Mouse (Mus musculus) embryonic facial prominence, embryonic 10.5 days (tissue): ENCODE results near the gene Ncoa3. TPM values are rescaled to one million over a fixed set of nuclear protein-coding genes. Genes with fewer than 3 reads are reported as not detected.
"Not testable (repeated sequence)": the region's sequence is repeated elsewhere in the genome, so short reads cannot be mapped to it uniquely, and the experiment has no call there.

Source experiments
- DNase-seq: peaks from one replicate; pipeline ENCODE4 v3.0.0-alpha.2; 2017; ENCODE audit warnings: low spot score
- H3K27ac ChIP-seq: fragments of 300-500 bp; sonication (generic); replicated peaks from 2 replicates; pipeline ENCODE4 v1.5.1; 2016; ENCODE audit warnings: mild to moderate bottlenecking
- H3K27me3 ChIP-seq: fragments of 300-500 bp; sonication (generic); replicated peaks from 2 replicates; pipeline ENCODE4 v1.6.1; 2016; ENCODE audit warnings: low read depth, mild to moderate bottlenecking; ENCODE audit not compliant: poor library complexity, severe bottlenecking
- H3K36me3 ChIP-seq: fragments of 300-500 bp; sonication (generic); replicated peaks from 2 replicates; pipeline ENCODE4 v1.6.1; 2016; ENCODE audit warnings: mild to moderate bottlenecking, moderate library complexity
- H3K4me1 ChIP-seq: fragments of 300-500 bp; sonication (generic); 2 replicates; pipeline ENCODE4 v1.6.1; 2016
- H3K4me3 ChIP-seq: fragments of 300-500 bp; sonication (generic); 2 replicates; pipeline ENCODE4 v1.5.1; 2016; ENCODE audit warnings: mild to moderate bottlenecking, moderate library complexity
- H3K9me3 ChIP-seq: fragments of 300-500 bp; sonication (generic); 2 replicates; pipeline ENCODE4 v1.6.1; 2016; ENCODE audit warnings: mild to moderate bottlenecking
- WGBS: fragments of 180-500 bp; shearing (Covaris S2); methylation state at CpG from one replicate; pipeline ENCODE4 v1.1.7; 2016; 5-methylcytosine and 5-hydroxymethylcytosine counted together
- polyA plus RNA-seq: library from polyadenylated mRNA; unstranded; fragments of >200 nt; fragmentation: Nextera tagmentation; extraction: Ambion mirVana; gene quantifications from 2 replicates; pipeline ENCODE4 v1.2.1, GENCODE M21; 2016

The Ncoa3 gene
- 16.0 TPM in 2 replicates for polyA plus RNA-seq

DNA sequence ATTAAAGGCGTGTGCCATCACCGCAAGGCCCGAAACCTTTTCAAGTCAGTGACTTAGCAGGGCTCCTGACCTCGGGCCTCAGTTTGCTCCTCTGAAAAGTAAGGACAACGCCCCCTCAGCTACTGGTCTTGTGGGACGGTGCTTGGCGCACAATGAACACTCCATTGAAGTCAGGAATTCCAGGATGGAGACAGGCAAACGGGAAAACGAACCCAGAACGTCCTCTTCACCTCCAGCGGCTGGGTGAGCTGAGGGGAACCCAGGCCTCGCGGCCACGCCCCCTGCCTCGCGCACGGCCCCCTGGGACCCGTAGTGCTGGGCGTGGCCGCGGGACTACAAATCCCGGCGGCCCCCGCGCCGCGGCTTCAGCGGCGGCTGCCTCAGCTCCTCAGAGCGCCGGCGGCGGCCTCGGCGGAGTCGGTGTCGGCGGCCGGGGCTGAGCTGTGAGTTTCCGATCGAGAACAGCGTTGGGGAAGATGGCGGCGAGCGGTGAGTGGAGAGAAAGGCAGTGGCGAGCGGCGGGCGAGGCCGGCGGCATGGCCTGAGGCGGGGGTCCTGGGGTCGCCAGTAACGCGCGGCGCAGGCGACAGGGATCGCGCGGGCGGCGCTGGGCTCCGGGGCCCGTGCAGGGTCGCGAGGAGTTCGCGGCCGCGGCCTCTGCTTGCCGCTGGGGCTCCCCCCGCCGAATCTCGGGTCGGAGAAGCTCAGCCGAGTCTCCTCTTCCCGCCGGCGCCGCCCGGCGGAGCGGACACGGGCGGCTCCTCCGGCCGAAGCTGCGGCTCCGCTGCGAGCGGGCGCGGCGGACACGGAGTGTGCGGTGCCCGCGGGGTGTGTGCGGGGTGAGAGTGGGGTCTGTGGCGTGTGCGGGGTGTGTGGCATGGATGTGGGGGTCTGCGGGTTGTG is at the start of gene Ncoa3:
Gene Ncoa3, plus strand, starts transcription at position 367 of the 903 bp plus-strand sequence.
- Histone ChIP-seq H3K9me3 (no peaks in the 10 kb centered on the region), H3K27ac (peak within 1 kb of the TSS; percentile 94), H3K4me1 (peaks cover 38% of the 10 kb centered on the region), H3K36me3 (peaks cover 6% of the 10 kb centered on the region), H3K4me3 (peak within 1 kb of the TSS; percentile 84), H3K27me3 (no peaks in the 10 kb centered on the region)
- WGBS, result 3% methylated on average over 103 of the region's 103 CpGs
- peak; percentile 95 for DNase-seq

DNA sequence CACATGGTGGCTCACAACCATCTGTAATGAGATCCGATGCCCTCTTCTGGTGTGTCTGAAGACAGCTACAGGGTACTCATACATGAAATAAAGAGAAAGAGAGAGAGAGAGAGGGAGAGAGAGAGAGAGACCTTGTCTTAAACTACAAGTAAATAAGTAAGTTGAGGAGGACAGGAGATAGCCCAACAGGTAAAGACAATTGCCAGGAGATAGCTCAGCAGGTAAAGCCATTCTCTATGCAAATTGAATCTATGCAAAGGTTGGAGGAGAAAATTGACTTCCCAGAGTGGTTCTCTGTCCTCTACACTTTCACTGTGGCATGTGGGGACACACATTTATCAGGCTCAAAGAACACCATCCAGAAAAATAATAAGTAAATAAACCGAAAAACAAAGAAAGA is 49.3 kb upstream of the Ncoa3 start:
- no peak for DNase-seq
- 95% methylated on average over 2 of the region's 2 CpGs for WGBS
- no peak overlapping the region for H3K27ac ChIP-seq
- H3K36me3 ChIP-seq, result no peaks in the 10 kb centered on the region
- H3K27me3 ChIP-seq, result no peaks in the 10 kb centered on the region
- H3K4me1 ChIP-seq, result 0 out of 2 replicates have a peak, but pooled peaks cover 3% of the 10 kb centered on the region
- no peak overlapping the region for H3K4me3 ChIP-seq
- no peaks in the 10 kb centered on the region for H3K9me3 ChIP-seq

DNA sequence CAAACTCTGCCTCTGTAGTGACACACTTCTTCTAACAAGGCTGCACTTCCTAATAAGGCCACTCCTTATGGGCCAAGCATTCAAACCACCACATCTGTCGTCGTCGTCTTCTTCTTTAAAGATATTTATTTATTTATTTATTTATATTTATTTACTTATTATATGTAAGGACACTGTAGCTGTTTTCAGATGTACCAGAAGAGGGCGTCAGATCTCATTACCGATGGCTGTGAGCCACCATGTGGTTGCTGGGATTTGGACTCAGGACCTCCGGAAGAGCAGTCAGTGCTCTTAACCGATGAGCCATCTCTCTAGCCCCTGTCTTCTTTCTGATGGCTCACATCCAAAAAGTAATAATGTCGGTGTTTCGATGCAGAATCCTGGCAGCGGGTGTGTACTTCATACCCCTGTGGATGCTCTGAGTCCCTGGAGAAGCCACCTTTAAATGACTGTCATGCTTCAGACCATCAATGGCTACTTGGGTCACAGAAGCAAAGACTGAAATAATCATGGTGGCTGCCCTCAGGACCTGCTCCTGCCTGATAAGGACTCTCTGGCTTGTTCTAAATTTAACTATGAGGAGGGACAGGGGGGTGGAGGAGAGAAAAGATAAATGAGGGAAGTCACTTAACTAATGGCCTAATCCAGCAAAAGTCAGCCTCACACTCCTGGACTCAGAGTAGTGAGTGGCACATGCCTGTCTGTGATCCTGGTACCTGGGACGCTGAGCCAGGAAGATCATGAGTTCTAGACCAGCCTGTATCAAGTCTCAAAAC is 47.7 kb upstream of the Ncoa3 start:
- H3K27ac ChIP-seq, result no peak overlapping the region
- no peaks in the 10 kb centered on the region for H3K9me3 ChIP-seq
- H3K36me3 ChIP-seq, result no peaks in the 10 kb centered on the region
- no peak for DNase-seq
- H3K4me3 ChIP-seq, result no peak overlapping the region
- H3K27me3 ChIP-seq, result no peaks in the 10 kb centered on the region
- WGBS, result 81% methylated on average over 11 of the region's 11 CpGs
- H3K4me1 ChIP-seq, result peaks cover 11% of the 10 kb centered on the region

DNA sequence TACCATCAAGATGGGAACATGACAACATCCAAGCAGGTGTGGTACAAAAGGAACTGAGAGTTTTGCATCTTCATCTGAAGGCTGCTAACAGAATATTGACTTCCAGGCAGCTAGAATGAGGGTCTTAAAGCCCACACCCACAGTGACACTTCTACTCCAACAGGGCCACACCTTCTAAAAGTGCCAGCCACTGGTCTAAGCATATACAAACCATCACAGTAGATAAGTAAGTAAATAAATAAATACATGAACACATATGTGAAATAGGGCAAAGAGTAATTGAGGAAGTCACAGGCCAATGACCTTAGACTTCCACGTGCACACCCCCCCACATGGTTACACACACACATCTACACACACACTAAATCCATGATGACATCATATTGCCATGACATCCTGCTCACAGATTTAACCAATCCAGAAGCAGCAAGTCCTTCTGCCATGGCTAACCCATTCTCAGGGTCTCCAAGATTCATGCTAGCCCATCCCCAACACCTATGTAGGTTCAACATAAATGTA is 46.3 kb upstream of the Ncoa3 start:
- WGBS, result 83% methylated on average over 1 of the region's 1 CpGs
- Histone ChIP-seq H3K27me3 (no peaks in the 10 kb centered on the region), H3K27ac (no peak overlapping the region), H3K36me3 (no peaks in the 10 kb centered on the region), H3K4me3 (no peak overlapping the region), H3K9me3 (no peaks in the 10 kb centered on the region), H3K4me1 (peaks cover 14% of the 10 kb centered on the region)
- DNase-seq, result no peak

DNA sequence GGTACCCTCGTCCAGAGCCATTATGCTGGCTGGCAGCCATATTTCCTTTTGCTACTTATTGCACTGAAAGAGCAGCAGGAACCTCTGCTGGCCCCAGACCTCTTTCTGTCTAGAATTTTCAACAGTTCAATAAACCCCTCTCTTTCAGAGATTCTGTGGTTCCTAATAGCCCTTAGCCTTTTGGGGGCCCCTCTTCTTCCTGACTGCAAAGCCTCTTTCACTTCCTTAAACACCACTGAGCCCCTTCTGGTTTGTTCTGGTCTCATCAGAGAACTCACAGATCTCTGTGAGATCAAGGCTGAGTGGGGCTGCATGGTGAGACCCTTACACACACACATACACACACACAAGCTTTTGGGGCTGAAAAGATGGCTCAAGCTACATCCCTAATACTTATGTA is 44.4 kb upstream of the Ncoa3 start:
- H3K4me3 ChIP-seq, result no peak overlapping the region
- WGBS, result 85% methylated on average over 1 of the region's 1 CpGs
- no peak for DNase-seq

DNA sequence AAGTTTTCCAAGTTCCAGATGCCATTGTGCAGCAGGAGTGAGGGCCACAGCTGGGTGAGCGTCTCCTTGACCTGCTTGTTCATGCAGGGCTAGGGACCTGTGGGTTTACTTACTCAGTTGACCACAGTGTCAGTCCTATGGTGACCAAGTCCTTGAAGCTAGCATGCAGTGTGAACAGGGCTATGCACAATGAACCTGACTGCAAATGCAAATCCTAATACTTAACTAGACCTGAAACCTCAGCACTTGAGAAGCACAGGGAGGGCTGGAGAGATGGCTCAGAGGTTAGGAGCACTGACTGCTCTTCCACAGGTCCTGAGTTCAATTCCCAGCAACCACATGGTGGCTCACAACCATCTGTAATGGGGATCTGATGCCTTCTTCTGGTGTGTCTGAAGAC is 43.7 kb upstream of the Ncoa3 start:
- 73% methylated on average over 1 of the region's 1 CpGs for WGBS
- H3K4me1 ChIP-seq, result peaks cover 14% of the 10 kb centered on the region
- not testable (repeated sequence) for H3K27ac ChIP-seq, H3K36me3 ChIP-seq, H3K27me3 ChIP-seq, H3K9me3 ChIP-seq, H3K4me3 ChIP-seq, DNase-seq

More for the DNA sequence above, 44.4 kb upstream of the Ncoa3 start:
- no peaks in the 10 kb centered on the region for H3K9me3 ChIP-seq
- no peak overlapping the region for H3K27ac ChIP-seq
- no peaks in the 10 kb centered on the region for H3K27me3 ChIP-seq
- H3K4me1 ChIP-seq, result peaks cover 14% of the 10 kb centered on the region
- H3K36me3 ChIP-seq, result no peaks in the 10 kb centered on the region

DNA sequence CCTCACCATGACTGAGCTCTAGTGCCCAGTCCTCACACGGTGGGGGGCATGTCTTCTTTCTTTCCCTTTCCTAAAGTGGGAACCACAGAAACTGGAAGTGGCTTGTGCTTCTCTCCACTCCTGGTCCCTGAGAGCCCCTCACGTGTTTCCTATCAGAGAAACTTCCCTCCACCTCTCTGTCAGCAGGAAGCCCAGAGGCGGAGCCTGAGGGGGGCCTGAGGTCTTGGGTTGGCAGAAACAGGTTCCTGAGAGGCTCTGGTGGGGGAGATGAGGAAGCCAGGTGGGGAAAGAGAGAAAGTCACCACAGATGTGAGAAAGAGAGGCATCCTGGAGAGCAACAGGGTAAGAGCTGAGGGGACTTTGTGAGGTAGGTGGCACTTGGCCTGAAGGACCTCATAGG is 42.7 kb upstream of the Ncoa3 start:
- 51% methylated on average over 3 of the region's 3 CpGs for WGBS
- H3K4me1 ChIP-seq, result peaks cover 14% of the 10 kb centered on the region
- H3K36me3 ChIP-seq, result no peaks in the 10 kb centered on the region
- no peaks in the 10 kb centered on the region for H3K9me3 ChIP-seq
- peak; percentile 27 for DNase-seq
- H3K4me3 ChIP-seq, result no peak overlapping the region
- no peaks in the 10 kb centered on the region for H3K27me3 ChIP-seq
- no peak overlapping the region for H3K27ac ChIP-seq

DNA sequence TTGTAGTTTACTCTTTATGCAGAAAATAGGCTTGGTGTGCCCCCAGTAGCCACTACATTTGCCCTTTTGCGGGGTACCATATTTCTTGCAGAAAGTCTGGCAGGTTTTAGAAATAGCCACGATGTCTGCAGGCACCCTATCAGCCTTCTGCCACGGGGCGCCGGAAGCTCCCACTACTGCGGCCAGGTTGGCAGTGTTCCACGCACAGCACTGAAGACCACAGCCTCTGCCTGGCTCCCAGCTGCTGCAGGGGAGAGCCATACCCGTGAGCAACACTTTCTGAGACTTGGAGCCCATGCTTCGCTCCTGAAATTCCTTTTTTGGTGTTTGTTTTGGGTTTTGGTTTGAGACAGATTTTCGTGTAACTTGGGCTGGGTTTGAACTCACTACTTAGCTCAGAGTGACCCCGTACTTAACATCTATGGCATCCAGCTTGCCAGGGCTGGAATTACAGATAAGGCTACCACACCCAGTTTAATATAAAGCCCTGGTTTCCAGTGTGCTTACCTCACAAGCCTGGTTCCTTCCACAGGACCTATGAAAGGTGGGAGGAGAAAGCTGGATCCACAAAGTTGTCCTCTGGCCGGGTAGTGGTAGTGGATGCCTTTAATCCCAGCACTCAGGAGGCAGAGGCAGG is 40.9 kb upstream of the Ncoa3 start:
- Histone ChIP-seq H3K4me3 (no peak overlapping the region), H3K27ac (no peak overlapping the region), H3K9me3 (no peaks in the 10 kb centered on the region), H3K36me3 (no peaks in the 10 kb centered on the region), H3K4me1 (peaks cover 18% of the 10 kb centered on the region), H3K27me3 (no peaks in the 10 kb centered on the region)
- DNase-seq, result no peak
- WGBS, result 85% methylated on average over 12 of the region's 12 CpGs

DNA sequence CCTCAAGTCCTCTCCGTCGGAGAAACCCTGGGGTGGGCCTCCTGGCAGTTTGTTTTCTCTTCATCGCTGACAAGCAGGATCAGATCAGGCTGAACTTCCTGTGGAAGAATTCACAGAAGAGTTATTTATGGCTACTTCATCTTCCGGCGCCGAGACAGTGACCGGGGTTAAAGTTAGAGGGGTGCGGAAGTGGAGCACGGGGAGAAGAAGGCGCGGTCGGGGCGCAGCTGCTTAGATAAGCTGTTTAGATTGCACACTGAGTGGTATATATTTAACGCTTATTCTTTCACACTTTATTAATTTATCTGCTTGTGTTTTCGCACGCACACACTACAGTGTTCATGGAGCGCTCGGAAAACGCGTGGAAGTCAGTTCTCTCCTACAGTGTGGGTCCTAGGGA is 37.6 kb upstream of the Ncoa3 start:
- Histone ChIP-seq H3K4me1 (peaks cover 8% of the 10 kb centered on the region), H3K36me3 (no peaks in the 10 kb centered on the region), H3K4me3 (no peak overlapping the region), H3K27ac (peak overlapping the region; percentile 25; the same call in 1 of the 2 replicates), H3K27me3 (no peaks in the 10 kb centered on the region), H3K9me3 (no peaks in the 10 kb centered on the region)
- no peak for DNase-seq
- 81% methylated on average over 20 of the region's 20 CpGs for WGBS

DNA sequence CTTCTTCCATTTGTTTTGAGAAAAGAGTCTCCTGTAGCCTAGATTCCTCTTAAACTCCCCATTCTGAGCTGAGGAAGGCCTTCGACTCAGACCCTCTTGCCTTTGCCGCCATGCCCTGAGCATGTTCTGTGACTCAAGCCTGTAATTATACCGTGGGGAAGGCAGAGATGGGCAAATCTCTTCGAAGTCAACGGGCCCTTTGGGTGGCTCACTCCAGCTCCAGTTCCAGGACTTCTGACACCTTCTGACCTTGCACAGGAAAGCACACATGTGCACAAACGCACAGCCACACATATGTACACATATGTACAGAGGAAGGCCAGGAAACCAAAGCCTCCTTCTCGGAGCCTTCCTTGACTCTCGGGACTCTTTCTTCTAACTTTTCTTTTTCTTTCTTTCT is 37.0 kb upstream of the Ncoa3 start:
- H3K27ac ChIP-seq, result peak overlapping the region; percentile 25; the same call in 1 of the 2 replicates
- DNase-seq, result no peak
- H3K36me3 ChIP-seq, result no peaks in the 10 kb centered on the region
- WGBS, result 87% methylated on average over 8 of the region's 8 CpGs
- H3K4me1 ChIP-seq, result peaks cover 7% of the 10 kb centered on the region
- H3K9me3 ChIP-seq, result no peaks in the 10 kb centered on the region
- no peaks in the 10 kb centered on the region for H3K27me3 ChIP-seq
- H3K4me3 ChIP-seq, result no peak overlapping the region

DNA sequence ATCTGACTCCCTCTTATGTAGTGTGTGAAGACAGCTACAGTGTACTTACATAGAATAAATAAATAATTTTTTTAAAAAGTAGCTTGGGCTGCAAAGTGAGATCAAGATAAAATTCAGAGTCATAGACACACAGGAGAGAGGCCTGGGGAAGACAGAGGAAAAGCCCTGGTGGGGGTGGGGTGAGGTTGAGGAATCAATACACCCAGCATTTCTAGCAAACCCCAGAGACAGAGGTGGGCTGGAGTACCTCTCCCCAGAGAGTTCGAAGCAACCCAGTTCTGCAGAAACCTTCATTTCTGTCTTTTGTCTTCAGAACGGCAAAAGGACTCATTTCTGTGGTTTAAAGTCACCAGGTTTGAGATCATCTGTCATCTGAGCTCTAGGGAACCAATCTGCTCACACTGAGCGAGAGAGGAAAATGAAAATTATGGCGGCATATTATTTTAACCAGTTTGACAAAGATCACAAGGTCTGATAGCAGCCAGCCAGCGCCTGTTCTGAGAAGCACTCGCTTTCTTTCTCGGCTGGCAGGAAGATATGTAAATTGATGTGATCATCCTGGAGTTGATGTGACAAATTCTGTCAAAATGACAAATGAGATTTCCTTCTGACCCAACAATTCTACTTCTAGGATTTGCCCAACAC is 36.2 kb upstream of the Ncoa3 start:
- DNase-seq, result no peak
- WGBS, result 79% methylated on average over 7 of the region's 7 CpGs
- H3K36me3 ChIP-seq, result no peaks in the 10 kb centered on the region
- H3K9me3 ChIP-seq, result no peaks in the 10 kb centered on the region
- H3K27ac ChIP-seq, result no peak overlapping the region
- H3K4me1 ChIP-seq, result peaks cover 7% of the 10 kb centered on the region
- H3K27me3 ChIP-seq, result no peaks in the 10 kb centered on the region
- no peak overlapping the region for H3K4me3 ChIP-seq
